Mouse (Mus musculus): ENCODE measurements at regions not wholly inside any gene's neighbourhood (a gene's known extent, or its start where the extent isn't known, plus 50 kb on each side); places are given as distances from the start of the nearest gene placed in this dataset.

GRCm38 (mm10) chr16:58349354-58349753, 58.9 kb upstream of the Dcbld2 start:
- no peak for ATAC-seq (ENCODE audit: insufficient number of reproducible peaks, low FRiP score, low TSS enrichment)

GRCm38 (mm10) chr16:58349802-58350201, 58.4 kb upstream of the Dcbld2 start:
- no peak for ATAC-seq (ENCODE audit: insufficient number of reproducible peaks, low FRiP score, low TSS enrichment)

GRCm38 (mm10) chr16:58352156-58352555, 56.1 kb upstream of the Dcbld2 start:
- ATAC-seq (ENCODE audit: insufficient number of reproducible peaks, low FRiP score, low TSS enrichment): no peak

GRCm38 (mm10) chr16:58354551-58354950, 53.7 kb upstream of the Dcbld2 start:
- ATAC-seq (ENCODE audit: insufficient number of reproducible peaks, low FRiP score, low TSS enrichment): no peak
